Mouse (Mus musculus): Measurements from ENCODE around the gene Ttyh1. TPM values are rescaled to one million over a fixed set of nuclear protein-coding genes. Genes with fewer than 3 reads are reported as not detected.

The Ttyh1 gene
- polyA plus RNA-seq, 1 experiment, result not detected

DNA sequence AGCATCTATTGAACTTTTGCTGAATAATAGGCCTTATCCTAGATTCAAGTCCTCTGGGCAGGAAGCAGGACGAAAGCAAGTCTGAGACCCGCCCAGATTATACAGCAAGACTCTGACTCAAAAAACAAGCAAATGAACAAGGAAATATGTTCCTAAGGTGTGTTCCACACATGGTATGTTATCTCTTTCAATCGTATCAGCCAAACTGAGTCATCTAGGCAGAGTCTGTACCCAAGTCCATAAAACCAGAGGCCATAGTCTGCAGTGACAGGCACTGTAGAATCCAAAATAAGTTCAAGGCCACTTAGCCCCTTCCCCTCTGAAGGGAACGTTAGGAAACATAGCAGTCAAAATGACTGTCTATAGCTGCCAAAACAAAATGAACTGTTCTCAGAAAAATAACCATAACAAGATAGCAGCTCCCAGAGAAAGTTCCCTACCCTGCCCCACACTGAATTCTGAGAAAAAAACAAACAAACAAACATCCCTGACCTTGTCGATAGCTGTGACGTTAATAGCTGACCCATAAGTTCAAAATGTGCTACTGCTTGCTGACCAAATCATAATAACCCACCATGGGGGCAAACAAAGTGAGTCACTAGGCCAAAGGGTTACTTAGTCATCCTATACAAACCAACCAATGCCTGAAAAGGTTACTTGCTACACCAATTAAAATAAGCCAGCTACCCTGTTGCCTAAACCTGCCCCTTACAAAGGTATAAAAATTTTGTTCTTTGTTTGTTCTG is 51.2 kb downstream of the Ttyh1 start:
- TF ChIP-seq GATA1 (IDR thresholded peaks at IDR 0.05; ENCODE audit: low read length), result no peak

DNA sequence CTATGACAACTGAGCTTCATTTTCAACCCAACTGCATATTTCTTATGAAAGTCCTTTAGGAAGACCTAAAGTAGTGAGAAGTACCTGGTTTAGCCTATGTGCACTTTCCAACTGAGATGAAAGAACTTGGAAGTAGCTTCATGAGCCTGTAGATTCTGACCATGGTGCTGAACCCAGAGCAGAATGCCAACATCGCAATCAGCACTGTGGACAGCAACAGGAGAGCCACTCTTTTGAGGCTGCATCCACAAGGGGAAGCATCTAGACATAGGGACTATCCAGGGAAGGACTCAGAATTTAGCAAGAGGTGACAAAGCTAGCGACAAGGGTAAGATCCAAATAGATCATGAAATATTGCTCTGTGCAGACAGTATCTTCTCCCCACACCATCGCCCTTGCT is 59.2 kb downstream of the Ttyh1 start:
- no peak for TF ChIP-seq GATA1 (IDR thresholded peaks at IDR 0.05; ENCODE audit: low read length)

Other genes starting within 250 kb of the Ttyh1 start
- not detected in 2 replicates for gene Gm14548, start 221.3 kb upstream of the Ttyh1 start, polyA plus RNA-seq (2012)
- not detected in 2 replicates for gene Lilra6, start 203.9 kb upstream of the Ttyh1 start, polyA plus RNA-seq (2012)
- 0.01 TPM in 1 of 2 replicates, not detected in the other for gene Lair1, start 56.2 kb upstream of the Ttyh1 start, polyA plus RNA-seq (2012)
- gene Leng8, start 17.6 kb downstream of the Ttyh1 start, polyA plus RNA-seq (2012), result 149 and 188 TPM in 2 replicates
- 3.7 and 5.7 TPM in 2 replicates for gene Leng9, start 31.0 kb downstream of the Ttyh1 start, polyA plus RNA-seq (2012)
- gene Cdc42ep5, start 45.5 kb downstream of the Ttyh1 start, polyA plus RNA-seq (2012), result 10.8 and 14.3 TPM in 2 replicates
- not detected in 2 replicates for gene Lilra5, start 118.3 kb downstream of the Ttyh1 start, polyA plus RNA-seq (2012)
- gene Ncr1, start 218.3 kb downstream of the Ttyh1 start, polyA plus RNA-seq (2012), result not detected in 2 replicates